Mouse (Mus musculus): Measurements from ENCODE around the gene Ptprk.

The Ptprk gene

GRCm38 (mm10) chr10:28408980-28409379, 334.4 kb downstream of the Ptprk start:
- DNase-seq (ENCODE audit: low spot score in 2 of 2): no peak

- no peak for DNase-seq (ENCODE audit: low spot score in 2 of 2)
These were observed 340.2 kb downstream of the Ptprk start for GRCm38 (mm10) chr10:28414823-28415222.

GRCm38 (mm10) chr10:28422622-28423021, 348.0 kb downstream of the Ptprk start:
- no peak for DNase-seq (ENCODE audit: low spot score in 2 of 2)

GRCm38 (mm10) chr10:28425371-28425770, 350.8 kb downstream of the Ptprk start:
- no peak for DNase-seq (ENCODE audit: low spot score in 2 of 2)

- DNase-seq (ENCODE audit: low spot score in 2 of 2): no peak
These were observed 361.5 kb downstream of the Ptprk start for GRCm38 (mm10) chr10:28436084-28436483.

- no peak for DNase-seq (ENCODE audit: low spot score in 2 of 2)
These were observed 375.2 kb downstream of the Ptprk start for GRCm38 (mm10) chr10:28449853-28450252.

GRCm38 (mm10) chr10:28450642-28451041, 376.0 kb downstream of the Ptprk start:
- no peak for DNase-seq (ENCODE audit: low spot score in 2 of 2)

- no peak for DNase-seq (ENCODE audit: low spot score in 2 of 2)
These were observed 383.4 kb downstream of the Ptprk start for GRCm38 (mm10) chr10:28458027-28458426.

GRCm38 (mm10) chr10:28459963-28460362, 385.3 kb downstream of the Ptprk start:
- DNase-seq (ENCODE audit: low spot score in 2 of 2): no peak

- no peak for DNase-seq (ENCODE audit: low spot score in 2 of 2)
These were observed 389.1 kb downstream of the Ptprk start for GRCm38 (mm10) chr10:28463706-28464105.

- no peak for DNase-seq (ENCODE audit: low spot score in 2 of 2)
These were observed 390.3 kb downstream of the Ptprk start for GRCm38 (mm10) chr10:28464766-28465548.

- peak in 1 of 2 experiments; percentile 31 for DNase-seq (ENCODE audit: low spot score in 2 of 2)
These were observed 411.0 kb downstream of the Ptprk start for GRCm38 (mm10) chr10:28485574-28485973.

- DNase-seq (ENCODE audit: low spot score in 2 of 2): no peak
These were observed 416.4 kb downstream of the Ptprk start for GRCm38 (mm10) chr10:28491006-28491405.

GRCm38 (mm10) chr10:28492206-28492605, 417.6 kb downstream of the Ptprk start:
- no peak for DNase-seq (ENCODE audit: low spot score in 2 of 2)

GRCm38 (mm10) chr10:28492870-28493269, 418.2 kb downstream of the Ptprk start:
- no peak for DNase-seq (ENCODE audit: low spot score in 2 of 2)

- peak; percentile 21 to 27 for DNase-seq (ENCODE audit: low spot score in 2 of 2)
These were observed 418.7 kb downstream of the Ptprk start for GRCm38 (mm10) chr10:28493271-28493861.

- no peak for DNase-seq (ENCODE audit: low spot score in 2 of 2)
These were observed 423.2 kb downstream of the Ptprk start for GRCm38 (mm10) chr10:28497791-28498190.

- no peak for DNase-seq (ENCODE audit: low spot score in 2 of 2)
These were observed 423.9 kb downstream of the Ptprk start for GRCm38 (mm10) chr10:28498504-28498903.

- no peak for DNase-seq (ENCODE audit: low spot score in 2 of 2)
These were observed 439.0 kb downstream of the Ptprk start for GRCm38 (mm10) chr10:28513601-28514000.

- no peak for DNase-seq (ENCODE audit: low spot score in 2 of 2)
These were observed 441.5 kb downstream of the Ptprk start for GRCm38 (mm10) chr10:28516147-28516546.

GRCm38 (mm10) chr10:28518297-28518696, 443.7 kb downstream of the Ptprk start:
- no peak for DNase-seq (ENCODE audit: low spot score in 2 of 2)

GRCm38 (mm10) chr10:28519861-28520260, 445.2 kb downstream of the Ptprk start:
- no peak for DNase-seq (ENCODE audit: low spot score in 2 of 2)

- DNase-seq (ENCODE audit: low spot score in 2 of 2): no peak
These were observed 449.5 kb downstream of the Ptprk start for GRCm38 (mm10) chr10:28523992-28524735.
